In the genomic region with DNA sequence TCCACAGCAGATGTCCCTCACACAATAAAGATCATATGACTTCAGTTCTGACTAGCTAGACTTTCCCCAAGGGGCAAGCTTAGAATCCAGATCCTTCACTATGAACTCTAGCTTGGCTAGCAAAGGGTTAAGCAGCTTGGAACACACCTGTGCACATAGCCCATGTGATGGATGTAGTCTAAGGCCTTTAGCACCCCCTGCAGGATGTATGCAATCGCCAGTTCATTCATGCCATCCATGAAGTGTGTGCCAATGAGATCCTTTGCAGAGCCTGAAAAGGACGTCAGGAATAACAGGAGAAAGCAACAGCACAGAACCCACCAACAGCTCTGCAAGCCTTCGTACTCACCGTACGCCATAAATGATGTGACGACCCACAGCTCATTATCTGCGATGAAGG, we compare ENCODE assay signal across 9 mouse cellular contexts. TPM values are rescaled to one million over a fixed set of nuclear protein-coding genes. Genes with fewer than 3 reads are reported as not detected.
A peak's percentile ranks its signal among the peaks of the same experiment; 100 is the strongest.
DNase-seq lines count a peak whose midpoint lies in the region; ATAC-seq and TF ChIP-seq lines count a peak whose summit lies in the region.
"Had no signal": no experiment of that assay in that cellular context is flagged by ENCODE, and none has a peak within 500 bp of the region (broad histone marks: within the 10 kb centered on the region; RNA-seq: fewer than 3 reads in every experiment).

No protein-coding gene starts in this region.

- H3K36me3 ChIP-seq in MEL (ENCODE audit: control insufficient read depth in 1 of 2, insufficient read depth in 2 of 2, low read length in 2 of 2) = peaks cover 0 to 11% of the 10 kb centered on the region in 2 experiments; a peak in 2 of 4 replicates
- no peaks in the 10 kb centered on the region for H3K36me3 ChIP-seq in liver, embryonic 14.5 days (replicated peaks; ENCODE audit: control insufficient read depth, insufficient read depth, low read depth)
- peaks cover 49% of the 10 kb centered on the region for H3K36me3 ChIP-seq in hindbrain, embryonic 12.5 days

- H3K27ac ChIP-seq in layer of hippocampus, adult 2 months = no peak overlapping the region
- H3K27ac ChIP-seq in MEL (ENCODE audit: control insufficient read depth, low read depth, low read length) = no peak overlapping the region
- no peak overlapping the region for H3K27ac ChIP-seq in liver, embryonic 14.5 days
- no peak overlapping the region for H3K27ac ChIP-seq in hindbrain, embryonic 12.5 days
- H3K27ac ChIP-seq: liver, embryonic 15.5 days; neural tube, embryonic 15.5 days had no signal

- TF ChIP-seq RAD21 in MEL (IDR thresholded peaks at IDR 0.05; ENCODE audit: low read depth, low read length) = peak; percentile 53

- peaks cover 6 to 14% of the 10 kb centered on the region in 2 experiments; a peak in 3 of 4 replicates for H3K4me1 ChIP-seq in MEL (ENCODE audit: control insufficient read depth in 1 of 2, insufficient read depth in 2 of 2, low read length in 2 of 2)
- H3K4me1 ChIP-seq in liver, embryonic 14.5 days (replicated peaks; ENCODE audit: control insufficient read depth in 2 of 2, insufficient read depth in 2 of 2, low read length in 1 of 2) = peaks cover 4 to 9% of the 10 kb centered on the region in 2 experiments; a peak in 2 of 4 replicates
- no peaks in the 10 kb centered on the region for H3K4me1 ChIP-seq in hindbrain, embryonic 12.5 days
- H3K4me1 ChIP-seq: neural tube, embryonic 15.5 days had no signal

- no peak for DNase-seq in layer of hippocampus, adult 2 months (ENCODE audit: low spot score in 2 of 2)
- no peak for DNase-seq in layer of hippocampus, adult 9-11 months
- peak; percentile 50 for DNase-seq in MEL (ENCODE audit: low read depth, low spot score)
- DNase-seq in liver, embryonic 14.5 days (ENCODE audit: low read depth in 3 of 3, low spot score in 3 of 3) = no peak
- DNase-seq in thymus, postnatal 0 days (ENCODE audit: low spot score) = peak; percentile 85
- no peak for DNase-seq in right cerebral cortex, postnatal 4 days

- no peaks in the 10 kb centered on the region for H3K79me2 ChIP-seq in MEL (ENCODE audit: control insufficient read depth, insufficient read depth, low read length, poor library complexity)

- H3K4me2 ChIP-seq in liver, embryonic 14.5 days (ENCODE audit: low read depth) = no peak overlapping the region
- H3K4me2 ChIP-seq in hindbrain, embryonic 12.5 days (replicated peaks) = no peak overlapping the region
- H3K4me2 ChIP-seq: liver, embryonic 15.5 days; neural tube, embryonic 15.5 days had no signal

- WGBS in liver, embryonic 14.5 days (ENCODE audit: insufficient replicate concordance) = 75% methylated on average over 7 of the region's 7 CpGs
- WGBS in hindbrain, embryonic 12.5 days = 84% methylated on average over 7 of the region's 7 CpGs

- no peak for TF ChIP-seq POLR2A in MEL (IDR thresholded peaks at IDR 0.05; ENCODE audit: control insufficient read depth in 1 of 2, insufficient read depth in 1 of 2, low read depth in 1 of 2, low read length in 2 of 2, poor library complexity in 1 of 2)

- no peaks in the 10 kb centered on the region for H3K9me3 ChIP-seq in MEL (replicated peaks; ENCODE audit: insufficient read depth, low read length)
- H3K9me3 ChIP-seq in liver, embryonic 14.5 days (ENCODE audit: control insufficient read depth, low read length) = no peaks in the 10 kb centered on the region
- H3K9me3 ChIP-seq in hindbrain, embryonic 12.5 days (replicated peaks) = no peaks in the 10 kb centered on the region
- H3K9me3 ChIP-seq: liver, embryonic 15.5 days; neural tube, embryonic 15.5 days had no signal

- ATAC-seq in liver, embryonic 14.5 days (ENCODE audit: insufficient read depth) = no peak
- no peak for ATAC-seq in hindbrain, embryonic 12.5 days (ENCODE audit: low FRiP score)

- peak; percentile 46 for TF ChIP-seq CTCF in layer of hippocampus, adult 2 months (conservative IDR thresholded peaks at IDR 0.05)
- peak; percentile 49 to 63 (median 52) for TF ChIP-seq CTCF in MEL (IDR thresholded peaks at IDR 0.05 in 2 of 3, conservative IDR thresholded peaks at IDR 0.05 in 1 of 3; ENCODE audit: control insufficient read depth in 1 of 3, insufficient read depth in 1 of 3, low read depth in 2 of 3, low read length in 3 of 3, poor library complexity in 1 of 3, severe bottlenecking in 1 of 3)
- peak; percentile 70 for TF ChIP-seq CTCF in liver, embryonic 14.5 days (IDR thresholded peaks at IDR 0.05; ENCODE audit: low read depth)

- H3K9ac ChIP-seq in MEL (ENCODE audit: control insufficient read depth, low read depth, low read length, poor library complexity, severe bottlenecking) = no peak overlapping the region
- no peak overlapping the region for H3K9ac ChIP-seq in liver, embryonic 14.5 days (replicated peaks)
- H3K9ac ChIP-seq in hindbrain, embryonic 12.5 days = no peak overlapping the region
- H3K9ac ChIP-seq: liver, embryonic 15.5 days; neural tube, embryonic 15.5 days had no signal

- no peaks in the 10 kb centered on the region for H3K27me3 ChIP-seq in MEL (ENCODE audit: control insufficient read depth in 1 of 2, insufficient read depth in 2 of 2, low read length in 2 of 2)
- no peaks in the 10 kb centered on the region for H3K27me3 ChIP-seq in liver, embryonic 14.5 days (ENCODE audit: control insufficient read depth, insufficient read depth, low read length)
- no peaks in the 10 kb centered on the region for H3K27me3 ChIP-seq in hindbrain, embryonic 12.5 days
- H3K27me3 ChIP-seq: liver, embryonic 15.5 days; neural tube, embryonic 15.5 days had no signal

- no peak overlapping the region for H3K4me3 ChIP-seq in layer of hippocampus, adult 2 months
- H3K4me3 ChIP-seq in MEL (ENCODE audit: control insufficient read depth in 1 of 2, insufficient read depth in 1 of 2, low read depth in 2 of 2, low read length in 2 of 2) = no peak overlapping the region
- no peak overlapping the region for H3K4me3 ChIP-seq in liver, embryonic 14.5 days (ENCODE audit: insufficient read depth in 1 of 2, low read depth in 2 of 2, low read length in 2 of 2)
- H3K4me3 ChIP-seq in hindbrain, embryonic 12.5 days = no peak overlapping the region
- H3K4me3 ChIP-seq: liver, embryonic 15.5 days; neural tube, embryonic 15.5 days had no signal

- no peak for TF ChIP-seq EP300 in MEL (IDR thresholded peaks at IDR 0.05; ENCODE audit: low read depth in 1 of 2, low read length in 2 of 2)
- TF ChIP-seq EP300 in liver, embryonic 14.5 days (IDR thresholded peaks at IDR 0.05; ENCODE audit: low read depth) = no peak

TF ChIP-seq in MEL, 35 proteins besides CTCF, POLR2A, EP300 and RAD21 (continues in another document):
- no peak for TF ChIP-seq E2F4 (IDR thresholded peaks at IDR 0.05; ENCODE audit: borderline replicate concordance, low read depth, low read length)

RNA-seq across cellular contexts. Expression of gene Limd2, which starts 10.1 kb away (rescaled TPM):
- 100 to 1,000 TPM; 153 TPM for total RNA-seq in layer of hippocampus, adult 2 months (2021)
- total RNA-seq in MEL (2012; rRNA removed) = 58.6 and 103 TPM in 2 replicates
- polyA plus RNA-seq in MEL (2012; ENCODE audit: insufficient read depth in 1 of 2, insufficient read length in 2 of 2, low read depth in 1 of 2, low replicate concordance in 2 of 2, missing spikeins in 1 of 2) = 100 to 1,000 TPM in 1 of 2 experiments, not detected in 1; 201 TPM
- 17.3 and 26.7 TPM in 2 replicates for polyA plus RNA-seq in liver, embryonic 14.5 days (2012; rRNA removed)
- 57.8 and 59.4 TPM in 2 replicates for polyA plus RNA-seq in liver, embryonic 14.5 days (2014; fragmentation: Nextera tagmentation; extraction: Ambion mirVana)
- polyA plus RNA-seq in thymus, postnatal 0 days (2015; fragmentation: Nextera tagmentation; extraction: Ambion mirVana) = 968 and 1,023 TPM in 2 replicates
- 302 and 316 TPM in 2 replicates for polyA plus RNA-seq in hindbrain, embryonic 12.5 days (2016; fragmentation: Nextera tagmentation; extraction: Ambion mirVana)

RNA-seq across cellular contexts. Expression of gene Gm10840, which starts 10.2 kb away (rescaled TPM):
- total RNA-seq in layer of hippocampus, adult 2 months (2021) = not detected
- total RNA-seq in MEL (2012; rRNA removed) = not detected in 2 replicates
- not detected for polyA plus RNA-seq in MEL (2012; ENCODE audit: insufficient read depth in 1 of 2, insufficient read length in 2 of 2, low read depth in 1 of 2, low replicate concordance in 2 of 2, missing spikeins in 1 of 2)
- not detected in 2 replicates for polyA plus RNA-seq in liver, embryonic 14.5 days (2012; rRNA removed)
- polyA plus RNA-seq in liver, embryonic 14.5 days (2014; fragmentation: Nextera tagmentation; extraction: Ambion mirVana) = not detected in 2 replicates
- polyA plus RNA-seq in thymus, postnatal 0 days (2015; fragmentation: Nextera tagmentation; extraction: Ambion mirVana) = 0.54 and 0.78 TPM in 2 replicates
- 0.93 and 1.0 TPM in 2 replicates for polyA plus RNA-seq in hindbrain, embryonic 12.5 days (2016; fragmentation: Nextera tagmentation; extraction: Ambion mirVana)
- polyA plus RNA-seq: liver, embryonic 15.5 days; neural tube, embryonic 15.5 days had no signal

RNA-seq across cellular contexts. Expression of gene Strada, which starts 31.2 kb away (rescaled TPM):
- 10 to 100 TPM; 32.0 to 34.3 TPM for total RNA-seq in layer of hippocampus, adult 2 months (2021)
- 25.5 and 27.4 TPM in 2 replicates for total RNA-seq in MEL (2012; rRNA removed)
- 10 to 100 TPM in 1 of 2 experiments, not detected in 1; 39.8 TPM for polyA plus RNA-seq in MEL (2012; ENCODE audit: insufficient read depth in 1 of 2, insufficient read length in 2 of 2, low read depth in 1 of 2, low replicate concordance in 2 of 2, missing spikeins in 1 of 2)
- 9.1 and 9.4 TPM in 2 replicates for polyA plus RNA-seq in liver, embryonic 14.5 days (2012; rRNA removed)
- 6.9 and 8.8 TPM in 2 replicates for polyA plus RNA-seq in liver, embryonic 14.5 days (2014; fragmentation: Nextera tagmentation; extraction: Ambion mirVana)
- 18.9 and 21.6 TPM in 2 replicates for polyA plus RNA-seq in thymus, postnatal 0 days (2015; fragmentation: Nextera tagmentation; extraction: Ambion mirVana)
- 33.9 and 38.7 TPM in 2 replicates for polyA plus RNA-seq in hindbrain, embryonic 12.5 days (2016; fragmentation: Nextera tagmentation; extraction: Ambion mirVana)

RNA-seq across cellular contexts. Expression of gene Ccdc47, which starts 45.3 kb away (rescaled TPM):
- total RNA-seq in layer of hippocampus, adult 2 months (2021) = 10 to 100 TPM; 89.8 to 98.2 TPM
- 51.6 and 51.8 TPM in 2 replicates for total RNA-seq in MEL (2012; rRNA removed)
- polyA plus RNA-seq in MEL (2012; ENCODE audit: insufficient read depth in 1 of 2, insufficient read length in 2 of 2, low read depth in 1 of 2, low replicate concordance in 2 of 2, missing spikeins in 1 of 2) = 100 to 1,000 TPM in 1 of 2 experiments, 10 to 100 TPM in 1; 47.6 to 145 TPM
- polyA plus RNA-seq in liver, embryonic 14.5 days (2012; rRNA removed) = 11.6 and 19.0 TPM in 2 replicates
- 27.5 and 29.2 TPM in 2 replicates for polyA plus RNA-seq in liver, embryonic 14.5 days (2014; fragmentation: Nextera tagmentation; extraction: Ambion mirVana)
- 57.0 and 63.1 TPM in 2 replicates for polyA plus RNA-seq in thymus, postnatal 0 days (2015; fragmentation: Nextera tagmentation; extraction: Ambion mirVana)
- polyA plus RNA-seq in hindbrain, embryonic 12.5 days (2016; fragmentation: Nextera tagmentation; extraction: Ambion mirVana) = 86.8 and 96.3 TPM in 2 replicates

RNA-seq across cellular contexts. Expression of gene Ddx42, which starts 45.9 kb away (rescaled TPM):
- total RNA-seq in layer of hippocampus, adult 2 months (2021) = 10 to 100 TPM; 69.8 to 71.1 TPM
- 56.1 and 62.6 TPM in 2 replicates for total RNA-seq in MEL (2012; rRNA removed)
- polyA plus RNA-seq in MEL (2012; ENCODE audit: insufficient read depth in 1 of 2, insufficient read length in 2 of 2, low read depth in 1 of 2, low replicate concordance in 2 of 2, missing spikeins in 1 of 2) = 10 to 100 TPM in 1 of 2 experiments, not detected in 1; 57.7 TPM
- polyA plus RNA-seq in liver, embryonic 14.5 days (2012; rRNA removed) = 7.8 and 13.5 TPM in 2 replicates
- polyA plus RNA-seq in liver, embryonic 14.5 days (2014; fragmentation: Nextera tagmentation; extraction: Ambion mirVana) = 20.7 and 22.8 TPM in 2 replicates
- polyA plus RNA-seq in thymus, postnatal 0 days (2015; fragmentation: Nextera tagmentation; extraction: Ambion mirVana) = 58.3 and 67.8 TPM in 2 replicates
- polyA plus RNA-seq in hindbrain, embryonic 12.5 days (2016; fragmentation: Nextera tagmentation; extraction: Ambion mirVana) = 111 and 117 TPM in 2 replicates

Comparison
In these comparisons a context has a peak if more than half of its experiments do, and no peak if none do; other contexts are left out.
1. DNase-seq: peak in MEL (single experiment) and thymus, postnatal 0 days (single experiment); none in layer of hippocampus, adult 2 months (0 of 2), layer of hippocampus, adult 9-11 months (single experiment), liver, embryonic 14.5 days (0 of 3) and right cerebral cortex, postnatal 4 days (single experiment).
2. Peak in every context shown above with its lines, with median percentiles within 50 percentile points of each other: CTCF ChIP-seq.